Mouse (Mus musculus): ENCODE measurements around the gene Hydin.
"Not testable (repeated sequence)": the region's sequence is repeated elsewhere in the genome, so short reads cannot be mapped to it uniquely, and the experiment has no call there.

Gene Hydin

DNA sequence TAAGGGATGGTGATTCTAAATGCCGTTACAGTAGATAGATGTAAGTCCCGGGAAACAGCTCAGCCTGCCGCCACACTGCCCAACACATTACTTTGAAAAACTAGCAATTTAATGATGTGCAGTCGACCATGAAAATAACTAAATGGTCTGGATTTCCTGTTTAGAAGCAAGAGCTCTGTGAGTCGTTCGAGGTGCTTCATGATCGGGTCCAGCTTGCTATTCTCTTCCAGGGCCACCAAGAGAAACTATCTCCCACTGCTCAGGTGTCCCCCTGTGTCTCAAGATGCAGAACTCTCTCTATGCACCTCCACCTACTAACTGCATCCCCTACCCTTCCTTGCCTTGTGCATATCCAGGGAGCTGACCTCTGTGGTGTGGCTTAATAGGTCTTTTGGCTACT, 66.6 kb downstream of the Hydin start:
- no peak for DNase-seq (ENCODE audit: low read depth, low spot score)

DNA sequence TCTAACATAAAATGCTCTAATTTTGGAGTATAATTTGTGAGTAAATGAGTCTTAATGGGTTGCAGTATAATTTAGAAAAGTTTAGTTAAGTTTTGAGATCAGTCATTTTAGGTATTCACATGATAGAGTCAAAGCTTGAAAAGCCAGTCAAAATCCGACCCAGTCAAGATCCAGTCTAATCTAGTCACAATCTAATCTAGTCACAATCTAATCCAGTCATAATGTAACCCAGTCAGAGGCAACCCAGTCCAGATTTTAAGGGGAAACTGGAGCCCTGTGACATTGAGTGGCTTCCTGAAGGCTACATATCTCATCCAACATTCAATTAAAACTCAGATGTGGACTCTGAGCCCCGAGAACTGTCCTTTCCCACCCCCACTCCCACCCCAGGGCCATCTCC, 72.7 kb downstream of the Hydin start:
- DNase-seq (ENCODE audit: low read depth, low spot score): no peak

DNA sequence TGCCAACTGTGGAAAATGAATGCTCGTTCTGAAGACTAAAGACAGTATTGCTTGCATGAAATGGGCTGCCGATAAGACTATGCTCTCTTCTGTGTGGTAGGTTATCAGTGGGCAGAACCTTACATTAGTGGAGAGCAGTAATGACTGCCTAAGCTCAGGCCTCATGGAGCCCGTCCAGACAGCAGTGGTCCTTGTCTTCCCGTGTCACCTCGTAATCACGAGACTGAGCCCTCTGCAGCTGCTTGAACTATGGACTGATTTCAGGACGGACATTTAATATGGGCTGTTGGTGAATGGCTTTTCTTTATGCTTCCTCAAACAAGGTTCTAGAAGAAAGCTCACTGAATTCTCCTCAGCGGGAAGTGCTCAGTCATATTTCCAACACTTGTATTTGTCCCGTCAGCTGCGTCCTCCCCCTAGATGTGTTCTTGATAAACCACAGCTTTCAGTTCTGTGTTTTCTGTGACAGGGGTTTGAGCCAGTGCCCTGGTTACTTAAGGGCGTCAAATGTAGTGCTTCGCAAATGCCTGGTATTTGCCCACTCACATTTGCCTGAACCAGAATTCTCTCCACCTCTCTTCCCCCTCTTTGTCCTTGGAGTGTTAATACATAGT, 73.4 kb downstream of the Hydin start:
- DNase-seq (ENCODE audit: low read depth, low spot score): no peak

DNA sequence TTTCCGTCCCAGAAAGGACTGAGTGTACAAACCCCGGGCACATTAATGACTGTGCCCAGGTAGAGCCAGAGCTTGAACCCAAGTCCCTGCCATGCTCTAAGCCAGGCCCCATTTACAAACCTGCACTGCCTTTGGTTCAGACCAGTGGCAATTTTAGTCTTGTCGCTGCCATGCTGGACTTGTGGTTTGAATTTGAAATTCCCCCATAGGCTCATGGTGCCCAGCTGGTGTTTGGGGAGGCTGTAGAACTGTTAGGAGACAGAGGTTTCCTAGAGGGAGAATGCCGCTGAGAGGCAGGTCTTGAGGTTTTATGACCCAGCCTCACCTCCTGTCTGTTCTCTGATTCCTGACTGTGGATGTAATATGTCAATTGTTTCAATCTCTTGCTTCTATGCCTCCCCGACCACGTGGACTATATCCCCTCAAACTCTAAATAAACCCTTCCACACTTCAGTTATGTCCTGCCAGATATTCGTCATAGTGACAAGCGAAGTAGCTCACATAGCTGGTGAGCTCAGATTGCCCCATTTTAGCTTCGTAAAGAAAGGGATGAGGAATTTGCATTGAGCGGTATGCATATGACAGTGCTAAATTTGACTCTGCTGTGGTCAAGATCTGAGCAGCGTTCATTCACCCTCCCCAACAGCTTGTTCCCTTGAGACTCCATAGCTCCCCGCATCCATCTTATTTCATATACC, 79.1 kb downstream of the Hydin start:
- DNase-seq (ENCODE audit: low read depth, low spot score): no peak

DNA sequence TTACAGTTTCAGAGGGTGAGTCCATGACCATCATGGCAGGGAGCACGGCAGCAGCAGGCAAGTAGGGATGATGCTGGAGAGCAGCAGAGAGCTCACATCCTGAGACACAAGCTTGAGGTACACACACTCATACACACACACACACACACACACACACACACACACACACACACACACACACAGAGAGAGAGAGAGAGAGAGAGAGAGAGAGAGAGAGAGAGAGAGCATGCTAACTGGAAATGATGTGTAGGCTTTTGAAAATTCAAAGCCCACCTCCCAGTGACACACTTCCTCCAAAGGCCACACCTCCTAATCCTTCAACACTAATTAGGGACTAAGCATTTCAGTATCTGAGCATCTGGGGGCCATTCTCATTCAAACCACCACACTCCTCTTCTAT, 80.1 kb downstream of the Hydin start:
- DNase-seq (ENCODE audit: low read depth, low spot score): no peak

DNA sequence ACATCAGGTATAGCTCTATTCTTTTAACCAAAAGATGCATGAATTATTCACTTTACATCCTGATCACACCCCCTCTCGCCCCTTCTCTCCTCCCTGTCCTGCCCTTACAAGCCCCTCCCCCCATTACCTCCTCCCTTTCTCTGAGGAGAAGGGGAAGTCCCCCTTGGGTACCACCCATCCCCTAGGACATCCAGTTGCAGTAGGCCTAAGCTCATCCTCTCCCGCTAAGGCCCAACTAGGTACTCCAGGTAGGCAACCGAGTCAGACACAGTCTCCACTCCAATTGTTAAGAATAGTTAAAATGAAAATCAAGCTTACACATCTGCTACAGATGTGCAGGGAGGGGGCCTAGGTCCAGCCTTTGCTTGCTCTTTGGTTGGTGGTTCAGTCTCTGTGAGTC, 83.9 kb downstream of the Hydin start:
- DNase-seq (ENCODE audit: low read depth, low spot score): no peak

DNA sequence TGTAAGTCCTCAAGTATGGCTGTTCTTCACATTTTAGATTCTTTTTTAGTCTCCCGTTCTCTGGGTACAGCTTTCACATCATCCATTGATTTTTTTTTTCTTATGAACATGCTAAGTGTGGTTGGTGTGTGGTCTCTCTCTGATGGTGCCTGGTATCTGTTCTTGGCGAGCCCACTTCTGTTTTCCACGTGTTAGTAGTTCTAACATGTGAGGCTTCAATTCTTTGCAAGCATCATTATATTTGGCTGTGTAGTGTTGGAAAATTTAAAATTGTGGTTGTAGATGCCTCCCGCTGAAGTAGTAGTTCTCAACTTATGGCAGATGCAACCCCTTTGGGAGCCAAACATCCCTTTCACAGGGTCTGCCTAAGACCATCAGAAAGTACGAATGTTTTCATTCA, 85.1 kb downstream of the Hydin start:
- no peak for DNase-seq (ENCODE audit: low read depth, low spot score)

DNA sequence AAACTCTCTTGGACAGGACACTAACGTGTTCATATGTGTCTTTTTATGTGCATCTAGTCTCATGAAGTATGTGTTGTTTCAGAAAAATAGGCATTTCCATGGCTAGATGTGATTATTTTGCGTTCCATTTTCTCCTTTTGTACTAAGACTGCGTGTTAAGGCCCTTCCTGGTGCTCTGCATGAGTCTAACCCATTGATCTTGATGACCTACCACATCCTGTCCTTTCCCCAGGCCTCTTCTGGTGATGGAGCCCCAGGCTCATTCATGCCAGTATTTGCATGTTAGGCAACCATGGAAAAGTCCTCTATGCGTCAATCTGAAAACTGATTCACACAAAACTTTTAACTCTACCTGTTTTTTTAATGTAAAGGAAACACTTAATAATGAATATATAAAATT, 96.2 kb downstream of the Hydin start:
- no peak for DNase-seq (ENCODE audit: low read depth, low spot score)

DNA sequence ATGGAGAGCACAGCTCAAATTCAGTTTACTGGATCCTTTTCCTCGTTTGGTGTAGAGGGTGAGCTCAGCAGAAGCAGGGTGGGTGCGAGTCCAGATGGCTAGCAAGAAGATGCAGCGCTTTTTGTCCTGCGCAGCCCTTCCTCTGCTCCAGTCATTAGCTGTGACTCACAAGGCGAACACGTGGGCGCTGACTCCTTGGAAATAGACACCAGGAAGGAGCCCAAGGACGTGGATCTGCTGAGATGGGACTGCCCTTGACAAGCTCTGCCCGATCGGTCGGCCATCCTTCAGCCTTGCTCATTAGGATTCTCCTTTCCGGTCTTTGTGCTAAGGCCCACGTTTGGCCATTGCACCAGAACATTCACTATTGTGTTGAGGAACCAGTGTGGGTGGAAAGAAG, 106.1 kb downstream of the Hydin start:
- no peak for DNase-seq (ENCODE audit: low read depth, low spot score)

DNA sequence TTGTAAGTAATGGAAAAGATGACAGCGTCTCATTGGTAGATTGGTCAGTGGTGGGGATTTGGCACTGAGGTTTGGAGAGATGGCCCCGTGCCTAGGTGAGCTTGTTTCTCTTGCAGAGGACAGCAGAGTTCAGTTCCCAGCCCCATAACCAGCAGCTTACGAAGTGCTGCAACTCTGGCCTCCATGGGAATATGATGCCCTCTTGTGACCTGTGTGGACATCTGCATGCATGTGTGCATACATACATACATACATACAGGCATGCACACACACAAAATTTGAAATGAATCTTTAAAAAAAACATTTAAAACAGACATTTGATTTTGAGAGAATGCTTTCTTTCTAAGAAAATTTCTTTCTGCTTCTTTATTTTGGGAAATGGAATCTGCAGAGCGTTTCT, 106.9 kb downstream of the Hydin start:
- DNase-seq (ENCODE audit: low read depth, low spot score): no peak

DNA sequence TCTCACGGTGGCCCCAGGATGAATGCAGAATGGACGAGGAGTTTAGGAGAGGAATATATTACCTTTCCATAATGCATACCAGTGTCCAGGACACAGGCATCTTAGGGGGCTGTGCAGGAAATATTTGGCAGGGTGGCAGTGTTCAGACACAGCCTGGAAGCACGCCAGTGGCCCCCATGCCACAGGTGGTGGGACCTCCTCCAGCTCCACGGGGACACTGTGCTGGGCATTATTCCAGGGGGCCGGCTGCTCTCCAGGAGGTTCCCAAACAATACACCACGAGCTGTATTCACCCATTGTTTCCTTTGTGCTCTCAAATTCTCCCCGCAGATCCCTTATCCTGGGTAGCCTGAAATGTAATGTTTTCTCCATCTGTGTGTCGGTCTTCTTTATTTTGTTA, 116.0 kb downstream of the Hydin start:
- no peak for DNase-seq (ENCODE audit: low read depth, low spot score)

DNA sequence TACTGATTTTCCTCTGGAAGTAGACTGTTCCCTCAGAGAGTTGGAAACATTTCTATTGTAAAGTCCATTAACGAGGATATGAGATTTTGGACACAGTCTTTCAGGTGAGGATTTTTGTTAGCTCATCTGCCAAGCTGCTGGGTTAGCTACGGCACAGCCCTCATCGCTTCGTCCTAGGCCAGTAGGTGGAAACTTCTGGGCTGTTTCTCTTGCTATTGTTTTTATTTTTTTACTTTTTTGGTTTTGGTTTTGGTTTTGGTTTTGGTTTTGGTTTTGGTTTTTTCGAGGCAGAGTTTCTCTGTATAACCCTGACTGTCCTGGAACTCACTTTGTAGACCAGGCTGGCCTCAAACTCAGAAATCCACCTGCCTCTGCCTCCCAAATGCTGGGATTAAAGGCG, 117.9 kb downstream of the Hydin start:
- DNase-seq (ENCODE audit: low read depth, low spot score): not testable (repeated sequence)

DNA sequence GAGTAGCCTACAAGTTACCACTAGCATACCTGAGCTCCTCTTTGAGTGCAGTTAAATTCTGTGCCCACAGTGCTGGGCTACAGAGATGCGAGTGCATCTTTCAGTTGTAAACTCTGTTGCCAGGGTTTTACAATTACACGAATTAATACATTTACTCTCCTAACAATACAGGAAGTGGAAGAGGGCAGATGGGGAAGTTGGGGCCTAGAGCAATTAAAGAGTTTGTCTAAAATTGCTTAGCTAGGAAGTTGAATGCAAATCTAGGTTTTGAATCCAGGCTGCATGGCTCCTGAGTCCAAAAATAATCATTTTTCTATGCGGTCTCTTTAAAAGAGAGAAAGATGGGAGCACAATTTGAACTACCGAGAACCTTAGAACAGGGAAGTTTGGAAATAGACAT, 128.9 kb downstream of the Hydin start:
- no peak for DNase-seq (ENCODE audit: low read depth, low spot score)

DNA sequence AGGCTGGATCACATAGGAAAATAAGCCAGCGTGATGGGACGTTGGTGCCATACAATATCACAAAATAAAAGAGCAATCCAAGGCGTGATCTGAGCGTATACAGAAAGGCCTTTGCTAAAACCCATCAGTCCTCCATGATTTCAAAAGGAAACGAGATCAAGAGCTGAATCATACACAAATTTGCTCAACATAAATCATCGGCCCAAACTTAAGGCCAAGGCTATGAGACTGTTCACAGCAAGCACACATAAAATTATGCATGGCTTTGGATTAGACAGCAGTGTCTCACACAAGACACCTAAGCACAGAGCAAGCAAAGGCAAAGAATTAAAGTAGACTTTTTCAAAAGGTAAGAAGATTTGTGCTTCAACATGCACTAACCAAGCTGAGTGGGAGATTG, 133.8 kb downstream of the Hydin start:
- DNase-seq (ENCODE audit: low read depth, low spot score): no peak

DNA sequence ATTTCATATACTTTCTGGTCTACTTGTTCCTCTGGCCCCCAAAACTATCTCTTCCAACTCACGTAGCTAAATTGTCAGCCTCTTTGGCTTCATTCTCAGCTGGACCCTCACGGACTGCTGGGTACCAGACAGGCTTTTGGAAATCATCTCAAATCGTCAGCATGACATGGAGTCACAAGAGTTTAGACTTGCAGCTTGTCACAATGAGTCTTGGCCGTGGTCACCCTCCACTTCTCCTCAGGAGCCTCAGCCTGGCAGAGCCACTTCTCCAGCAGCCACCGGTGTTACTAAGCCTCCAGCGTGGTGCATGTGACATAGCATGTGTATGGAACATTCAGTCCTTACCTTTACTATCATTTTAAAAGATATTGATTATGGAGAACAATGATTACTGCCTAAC, 135.5 kb downstream of the Hydin start:
- DNase-seq (ENCODE audit: low read depth, low spot score): no peak

DNA sequence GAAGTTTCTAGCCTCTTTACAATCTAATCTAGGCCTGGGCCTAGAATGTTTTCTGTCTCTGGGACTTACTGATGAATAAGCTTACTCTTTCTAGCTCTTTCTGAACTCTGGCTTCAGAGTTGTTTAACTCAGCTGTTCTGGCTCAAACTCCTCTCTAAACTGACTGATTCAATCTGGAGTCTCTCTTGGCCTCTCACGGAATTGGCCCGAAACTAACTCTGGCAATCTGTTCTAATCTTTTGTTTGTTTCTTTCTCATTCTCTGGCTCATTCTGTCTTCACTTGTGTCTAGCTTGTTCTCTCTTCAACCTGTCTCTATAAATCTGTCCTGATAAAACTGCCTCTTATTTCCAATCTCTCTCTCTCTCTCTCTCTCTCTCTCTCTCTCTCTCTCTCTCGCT, 137.7 kb downstream of the Hydin start:
- no peak for DNase-seq (ENCODE audit: low read depth, low spot score)

DNA sequence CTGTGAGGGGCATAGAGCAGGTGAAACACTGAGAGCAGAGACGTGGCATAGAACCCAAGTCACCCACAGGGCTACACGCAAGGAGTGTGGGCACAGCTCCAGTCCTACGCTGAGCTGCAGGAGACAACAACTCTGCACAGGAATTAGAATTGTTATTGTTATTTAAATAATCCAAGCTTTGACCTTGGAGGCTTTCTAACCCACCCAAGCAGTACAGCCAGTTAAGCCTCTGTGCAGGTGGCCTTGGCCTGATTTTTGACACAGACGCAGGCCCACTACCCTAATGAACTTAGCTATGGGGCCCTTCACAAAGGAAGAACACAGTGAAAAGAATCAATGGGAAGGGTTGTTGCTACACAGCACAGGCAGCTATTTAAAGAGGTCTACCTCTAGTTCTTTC, 148.3 kb downstream of the Hydin start:
- no peak for DNase-seq (ENCODE audit: low read depth, low spot score)

DNA sequence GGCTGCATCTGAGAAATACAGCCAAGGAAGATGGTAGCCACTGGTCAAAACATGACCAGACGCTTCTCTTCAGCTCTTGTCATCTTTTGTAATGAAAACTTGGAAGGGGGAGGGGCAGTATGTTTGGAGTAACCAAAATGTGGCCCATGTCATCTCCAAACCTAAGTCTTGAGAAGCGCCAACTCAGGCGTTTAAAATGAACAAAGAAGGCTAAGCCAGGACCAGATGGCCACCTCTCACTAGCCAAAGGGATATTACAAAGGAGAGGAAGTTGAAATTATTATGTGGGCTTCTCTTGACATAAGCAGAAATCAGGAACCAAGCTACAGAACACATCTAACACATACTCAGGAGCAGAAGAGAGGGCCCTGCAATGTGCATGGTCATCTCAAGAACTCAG, 150.2 kb downstream of the Hydin start:
- no peak for DNase-seq (ENCODE audit: low read depth, low spot score)

DNA sequence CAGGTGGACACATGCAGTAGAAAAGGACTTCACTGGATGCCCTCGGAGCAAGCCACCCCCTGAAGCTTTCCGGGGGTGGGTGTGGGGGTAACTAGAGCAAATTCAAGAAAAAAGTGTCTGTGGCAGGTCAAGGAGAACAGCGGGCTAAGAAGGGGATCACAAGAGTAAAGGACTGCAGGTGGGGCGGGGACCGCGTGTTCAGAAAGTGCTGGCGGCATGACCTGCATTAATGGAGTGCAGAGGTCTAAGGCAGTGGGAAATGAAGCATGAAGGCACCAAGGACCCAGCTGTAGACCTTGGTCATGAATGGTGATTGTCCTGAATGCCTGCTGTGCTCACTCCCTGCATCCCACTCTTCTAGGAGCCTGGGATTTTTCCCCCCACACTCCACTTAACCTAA, 151.0 kb downstream of the Hydin start:
- no peak for DNase-seq (ENCODE audit: low read depth, low spot score)

DNA sequence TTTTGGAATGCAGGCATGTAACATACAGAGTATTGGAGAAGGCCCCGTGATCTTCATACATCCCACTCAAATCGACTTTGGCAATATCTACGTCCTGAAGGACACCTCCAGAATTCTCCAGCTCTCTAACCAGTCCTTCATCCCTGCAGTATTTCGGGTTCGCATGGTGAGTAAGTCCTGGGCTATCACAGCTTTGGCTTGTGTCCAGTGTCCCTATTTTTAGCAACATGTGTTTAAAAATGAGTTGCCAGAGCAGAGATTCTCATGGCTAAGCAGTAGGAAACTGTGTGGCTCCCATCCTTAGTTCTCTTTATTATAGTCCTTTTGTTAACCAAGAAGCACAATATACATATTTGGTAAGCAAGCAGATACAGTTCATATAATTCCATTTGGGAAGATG, 152.9 kb downstream of the Hydin start:
- DNase-seq (ENCODE audit: low read depth, low spot score): no peak

DNA sequence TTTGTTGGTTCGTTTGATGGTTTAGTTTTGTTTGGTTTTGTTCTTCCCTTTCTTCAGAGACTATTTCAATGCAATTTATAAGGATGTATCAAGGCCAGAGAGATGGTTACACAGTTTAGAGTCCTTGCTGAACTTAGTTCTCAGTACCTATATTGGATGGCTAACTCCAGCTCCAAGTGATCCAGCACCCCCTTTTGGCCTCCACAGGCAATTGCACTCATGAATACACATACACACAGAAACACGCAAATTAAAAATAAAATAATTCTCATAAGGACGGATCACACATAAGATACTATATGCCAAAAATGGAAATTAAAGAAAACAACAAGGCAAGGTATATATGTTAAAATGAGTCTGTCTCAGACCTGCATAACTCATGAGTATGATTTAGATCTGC, 153.4 kb downstream of the Hydin start:
- DNase-seq (ENCODE audit: low read depth, low spot score): no peak

DNA sequence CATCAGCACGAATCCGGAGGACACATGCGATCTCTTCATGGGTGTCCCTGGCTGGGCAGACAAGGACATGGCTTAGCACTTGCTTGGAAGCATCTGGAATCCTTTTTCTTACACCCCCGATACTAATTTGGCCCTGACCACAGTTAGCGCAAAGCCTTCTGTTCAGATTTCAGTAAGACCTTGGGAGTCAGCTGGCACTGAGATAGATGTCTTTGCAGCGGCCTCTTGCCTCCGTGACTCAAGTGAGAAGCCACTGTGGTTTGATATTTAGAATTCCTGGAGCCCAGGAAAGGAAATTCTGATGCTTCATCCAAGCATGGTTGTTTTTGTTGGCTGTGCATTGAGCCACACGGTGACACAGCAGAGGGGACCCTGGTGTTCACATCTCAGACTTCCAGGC, 157.4 kb downstream of the Hydin start:
- no peak for DNase-seq (ENCODE audit: low read depth, low spot score)

DNA sequence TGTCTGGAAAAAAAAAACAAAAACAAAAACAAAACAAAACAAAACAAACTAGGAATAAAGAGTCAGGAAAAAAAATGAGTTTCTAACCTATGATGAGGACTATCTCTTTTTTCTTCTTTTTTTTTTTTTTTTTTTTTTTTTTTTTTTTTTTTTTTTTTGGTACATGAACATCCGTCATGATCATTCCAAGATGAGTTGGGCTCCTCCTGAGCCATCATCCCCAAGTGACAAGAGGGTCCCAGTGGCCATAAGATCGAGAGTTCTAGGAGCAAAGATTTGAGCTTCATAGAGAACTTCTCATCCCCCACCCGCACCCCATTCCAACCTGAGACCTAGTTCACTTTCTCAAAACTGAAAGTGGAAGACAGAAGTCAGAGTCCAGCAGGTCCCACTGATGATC, 164.6 kb downstream of the Hydin start:
- DNase-seq (ENCODE audit: low read depth, low spot score): no peak

DNA sequence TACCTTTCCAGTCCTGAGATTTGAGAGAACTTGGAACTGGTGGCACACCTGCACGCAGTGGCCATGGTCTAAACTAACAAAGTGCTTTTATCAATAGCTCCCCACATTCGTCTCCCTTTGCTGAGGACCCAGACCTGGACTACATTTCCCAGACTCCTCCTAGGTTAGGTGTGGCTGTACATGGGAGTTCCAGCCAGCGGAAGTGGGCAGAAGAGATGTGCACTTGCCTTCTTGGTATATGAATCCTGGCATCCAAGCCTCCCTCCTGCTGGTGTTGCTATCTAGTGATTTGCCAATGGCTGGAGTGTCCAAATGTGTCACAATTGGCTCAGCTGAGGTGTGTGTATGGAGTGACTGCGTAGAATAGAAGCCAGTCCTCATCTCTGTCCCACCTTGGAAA, 173.8 kb downstream of the Hydin start:
- no peak for DNase-seq (ENCODE audit: low read depth, low spot score)
